Mouse (Mus musculus) lung, adult 2 months (tissue): ENCODE measurements around the gene Zfp358. TPM values are rescaled to one million over a fixed set of nuclear protein-coding genes. Genes with fewer than 3 reads are reported as not detected.

Source experiments
- DNase-seq: peaks from one replicate; pipeline ENCODE4 v3.0.0; 2022
- H3K4me1 ChIP-seq: fragments of 200-500 bp; 2 replicates; pipeline ENCODE4 v1.6.1; 2011; ENCODE audit warnings: low read length; ENCODE audit not compliant: control insufficient read depth, insufficient read depth
- H3K4me3 ChIP-seq: fragments of 200-500 bp; replicated peaks from 2 replicates; pipeline ENCODE3; 2011; ENCODE audit warnings: low read depth, mild to moderate bottlenecking, control low read depth, low read length; ENCODE audit errors: extremely low read depth
- CTCF ChIP-seq: fragments of 200-500 bp; IDR thresholded peaks from 2 replicates; pipeline ENCODE4 v1.5.1; 2011; ENCODE audit warnings: mild to moderate bottlenecking, low read length, control low read depth; ENCODE audit not compliant: insufficient read depth
- POLR2A ChIP-seq: fragments of 200-500 bp; IDR thresholded peaks from 2 replicates; pipeline ENCODE4 v1.6.1; 2011; ENCODE audit warnings: low read depth, mild to moderate bottlenecking, control low read depth, low read length, borderline replicate concordance; ENCODE audit errors: extremely low read depth
- WGBS: fragments of 180-500 bp; shearing (Covaris S2); methylation state at CpG from one replicate; pipeline ENCODE4 v1.1.7; 2018; 5-methylcytosine and 5-hydroxymethylcytosine counted together
- polyA plus RNA-seq: library from polyadenylated mRNA; depleted of rRNA; stranded (reverse); fragments of >200 nt; gene quantifications from 2 replicates; pipeline ENCODE4 v1.2.3, GENCODE M21; 2012

The Zfp358 gene
- polyA plus RNA-seq, 1 experiment: 78.5 TPM

- TF ChIP-seq CTCF: no peak
- no peak for TF ChIP-seq POLR2A
- WGBS: under 1% methylated on average over 25 of the region's 25 CpGs
- Histone ChIP-seq H3K4me3 (peak overlapping the region; percentile 64), H3K4me1 (no peaks in the 10 kb centered on the region)
- DNase-seq: peak; percentile 52
Observed at GRCm38 (mm10) chr8:3515771-3516417, 23.0 kb downstream of the Zfp358 start.

GRCm38 (mm10) chr8:3516450-3517116 is 23.6 kb downstream of the Zfp358 start:
- 1% methylated on average over 36 of the region's 36 CpGs for WGBS
- peak overlapping the region; percentile 64 for H3K4me3 ChIP-seq
- DNase-seq: peak; percentile 93

GRCm38 (mm10) chr8:3517117-3517495 is 24.2 kb downstream of the Zfp358 start:
- H3K4me1 ChIP-seq: no peaks in the 10 kb centered on the region
- peak overlapping the region; percentile 64 for H3K4me3 ChIP-seq
- peak; percentile 21 for DNase-seq
- TF ChIP-seq POLR2A (no peak), CTCF (no peak)
- WGBS: 2% methylated on average over 16 of the region's 16 CpGs

More at GRCm38 (mm10) chr8:3516450-3517116, 23.6 kb downstream of the Zfp358 start:
- H3K4me1 ChIP-seq: no peaks in the 10 kb centered on the region
- TF ChIP-seq POLR2A (peak; percentile 52; the same call in 1 of the 2 replicates), CTCF (no peak)

GRCm38 (mm10) chr8:3522007-3522697 is 29.2 kb downstream of the Zfp358 start:
- TF ChIP-seq CTCF: no peak
- no peak for TF ChIP-seq POLR2A
- H3K4me1 ChIP-seq: no peaks in the 10 kb centered on the region
- 90% methylated on average over 13 of the region's 13 CpGs for WGBS

GRCm38 (mm10) chr8:3530816-3531215 is 37.9 kb downstream of the Zfp358 start:
- Histone ChIP-seq H3K4me1 (no peaks in the 10 kb centered on the region), H3K4me3 (no peak overlapping the region)
- no peak for DNase-seq
- TF ChIP-seq POLR2A: no peak
- TF ChIP-seq CTCF: no peak
- 87% methylated on average over 5 of the region's 5 CpGs for WGBS

More at GRCm38 (mm10) chr8:3522007-3522697, 29.2 kb downstream of the Zfp358 start:
- no peak overlapping the region for H3K4me3 ChIP-seq
- no peak for DNase-seq

- Histone ChIP-seq H3K4me3 (no peak overlapping the region), H3K4me1 (no peaks in the 10 kb centered on the region)
- TF ChIP-seq POLR2A (no peak), CTCF (no peak)
- no peak for DNase-seq
- 95% methylated on average over 18 of the region's 18 CpGs for WGBS
Observed at GRCm38 (mm10) chr8:3531936-3532335, 39.0 kb downstream of the Zfp358 start.

- TF ChIP-seq CTCF: no peak
- TF ChIP-seq POLR2A: no peak
- WGBS: 58% methylated on average over 15 of the region's 15 CpGs
Observed at GRCm38 (mm10) chr8:3536053-3536841, 43.3 kb downstream of the Zfp358 start.

GRCm38 (mm10) chr8:3536940-3537339 is 44.0 kb downstream of the Zfp358 start:
- TF ChIP-seq CTCF: no peak
- TF ChIP-seq POLR2A: no peak
- WGBS: 93% methylated on average over 9 of the region's 9 CpGs
- no peak for DNase-seq
- H3K4me3 ChIP-seq: no peak overlapping the region
- H3K4me1 ChIP-seq: no peaks in the 10 kb centered on the region

More at GRCm38 (mm10) chr8:3536053-3536841, 43.3 kb downstream of the Zfp358 start:
- no peaks in the 10 kb centered on the region for H3K4me1 ChIP-seq
- H3K4me3 ChIP-seq: no peak overlapping the region
- DNase-seq: no peak

- no peak for TF ChIP-seq POLR2A
- TF ChIP-seq CTCF: no peak
- WGBS: 98% methylated on average over 26 of the region's 26 CpGs
- no peak for DNase-seq
- Histone ChIP-seq H3K4me3 (no peak overlapping the region), H3K4me1 (no peaks in the 10 kb centered on the region)
Observed at GRCm38 (mm10) chr8:3537666-3538065, 44.7 kb downstream of the Zfp358 start.
